Mouse (Mus musculus): ENCODE measurements around the gene Txndc2.

GRCm38 (mm10) chr17:65682071-65682680 lies 40.2 kb upstream of the Txndc2 start:
- TF ChIP-seq POLR2A (IDR thresholded peaks at IDR 0.05; ENCODE audit: insufficient read depth, low read depth, low read length): no peak
- no peak for TF ChIP-seq CTCF (IDR thresholded peaks at IDR 0.05)
- no peak for TF ChIP-seq EP300 (IDR thresholded peaks at IDR 0.05; ENCODE audit: insufficient read depth, low read depth, low read length)
